Mouse (Mus musculus): ENCODE measurements around the gene Gm44511. TPM values are rescaled to one million over a fixed set of nuclear protein-coding genes. Genes with fewer than 3 reads are reported as not detected.
"Not testable (repeated sequence)": the region's sequence is repeated elsewhere in the genome, so short reads cannot be mapped to it uniquely, and the experiment has no call there.

The Gm44511 gene
- polyA plus RNA-seq, 1 experiment from 2014 or later: not detected

DNA sequence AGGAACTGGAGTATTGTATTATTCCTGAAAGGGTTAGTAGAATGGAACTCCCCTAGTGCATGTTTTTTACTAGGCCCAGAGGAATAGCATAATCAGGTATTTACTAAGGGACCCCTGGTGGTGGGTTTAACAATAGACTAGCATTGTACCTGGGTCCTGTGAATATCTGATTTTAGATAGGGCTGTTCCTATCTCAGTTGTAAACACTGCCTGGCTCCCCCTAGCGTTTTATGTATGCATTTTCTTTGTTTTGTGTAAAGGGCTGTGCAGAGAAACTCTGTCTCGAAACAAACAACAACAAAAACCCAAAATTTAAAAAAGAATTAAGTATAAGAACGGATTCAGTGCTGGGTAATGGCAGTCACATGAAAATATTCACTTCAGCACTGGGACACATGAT, 19.1 kb downstream of the Gm44511 start:
- H3K27ac ChIP-seq: no peak overlapping the region
- no peak for ATAC-seq (ENCODE audit: low FRiP score)
- H3K4me2 ChIP-seq: no peak overlapping the region
- no peak overlapping the region for H3K9ac ChIP-seq
- WGBS: 67% methylated on average over 3 of the region's 3 CpGs
- H3K4me1 ChIP-seq: no peaks in the 10 kb centered on the region
- no peak overlapping the region for H3K4me3 ChIP-seq (replicated peaks)
- H3K27me3 ChIP-seq: no peaks in the 10 kb centered on the region
- H3K36me3 ChIP-seq (replicated peaks): no peaks in the 10 kb centered on the region
- H3K9me3 ChIP-seq: no peaks in the 10 kb centered on the region

DNA sequence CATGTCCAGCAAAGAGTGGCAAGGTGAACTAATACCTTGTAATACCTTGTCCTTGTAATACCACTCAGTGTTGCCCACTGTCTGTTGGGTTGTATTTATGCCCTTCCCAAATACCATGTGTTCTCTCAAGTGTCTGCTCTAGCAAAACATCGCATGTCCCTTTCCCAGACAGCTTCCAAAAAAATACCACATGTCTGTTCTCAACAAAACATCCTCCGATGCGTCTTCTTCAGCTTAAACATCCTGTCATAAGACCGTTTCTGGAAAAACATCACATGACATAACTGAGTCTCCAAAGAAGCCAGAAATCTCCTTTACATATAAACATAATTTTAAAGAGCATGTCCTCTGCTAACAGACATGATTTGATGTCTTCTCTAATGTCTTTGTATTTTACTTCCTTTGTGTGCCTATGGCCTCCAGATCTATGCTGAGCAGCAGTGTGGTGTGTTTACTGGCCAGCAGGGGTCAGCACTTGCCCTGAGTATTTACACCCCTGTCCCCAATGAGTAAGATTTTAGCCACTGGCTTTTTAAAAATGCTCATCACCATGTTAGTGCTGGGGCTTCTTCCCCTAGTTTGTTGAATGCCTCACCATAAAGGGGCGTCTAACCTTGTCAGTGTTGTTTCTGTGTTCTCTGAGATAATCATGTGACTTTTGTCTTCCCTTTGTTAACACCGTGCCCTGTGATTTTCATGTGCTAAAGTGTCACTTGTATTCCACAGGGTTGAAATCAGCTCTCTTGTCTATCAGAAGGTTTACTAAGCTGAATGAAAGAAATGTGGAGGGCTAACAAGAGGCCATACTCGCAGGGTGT, 21.1 kb downstream of the Gm44511 start:
- 66% methylated on average over 7 of the region's 7 CpGs for WGBS
- ATAC-seq (ENCODE audit: low FRiP score): peak; percentile 39; the same call in 1 of the 2 replicates
- H3K9ac ChIP-seq; H3K4me2 ChIP-seq; H3K27ac ChIP-seq; H3K9me3 ChIP-seq; H3K4me1 ChIP-seq; H3K36me3 ChIP-seq (replicated peaks); H3K27me3 ChIP-seq; H3K4me3 ChIP-seq (replicated peaks): not testable (repeated sequence)

DNA sequence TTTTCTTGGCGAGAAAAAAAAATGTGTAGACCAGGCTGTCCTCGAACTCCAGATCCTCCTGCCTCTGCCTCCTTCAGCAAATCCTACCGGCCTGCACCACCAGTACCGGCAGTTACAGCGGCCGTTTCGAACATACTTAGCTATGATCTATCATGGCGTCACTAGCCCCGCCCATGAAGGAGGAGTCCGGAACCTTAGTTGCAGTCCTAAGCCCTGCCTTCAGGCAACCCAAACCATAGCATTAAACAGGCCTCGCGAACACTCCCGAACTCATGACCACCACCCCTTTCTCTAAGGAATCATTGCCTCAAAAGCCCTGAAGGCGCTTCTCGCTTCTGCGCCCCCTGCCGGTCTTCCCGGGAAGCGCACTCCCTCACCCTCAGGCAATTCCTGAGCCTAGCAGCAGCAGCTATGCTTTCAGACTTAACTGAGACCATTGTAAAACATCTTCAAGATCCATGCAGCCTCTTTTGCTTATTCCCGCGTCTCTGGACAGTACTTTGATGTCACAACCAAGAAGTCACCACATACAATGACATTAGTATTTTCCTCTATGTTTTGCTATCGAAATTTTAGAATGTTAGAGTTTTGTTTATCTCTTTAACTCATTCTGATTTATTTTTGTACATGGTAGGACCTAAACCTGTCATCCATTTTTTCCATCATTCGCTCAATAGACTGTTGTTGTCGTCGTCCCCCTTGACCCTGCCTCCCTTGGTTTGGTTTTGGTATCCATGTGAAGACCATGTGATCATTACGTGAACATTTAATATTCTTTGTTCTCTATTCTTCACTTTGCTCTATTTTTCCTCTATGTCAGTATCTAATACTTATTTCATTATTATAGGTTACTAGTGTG, 22.9 kb downstream of the Gm44511 start:
- Histone ChIP-seq H3K27me3 (no peaks in the 10 kb centered on the region), H3K27ac (peak overlapping the region; percentile 46; the same call in 1 of the 2 replicates), H3K9me3 (no peaks in the 10 kb centered on the region), H3K4me3 (replicated peaks) (peak overlapping the region; percentile 41), H3K4me1 (peaks cover 4% of the 10 kb centered on the region), H3K36me3 (replicated peaks) (no peaks in the 10 kb centered on the region), H3K4me2 (peak overlapping the region; percentile 50), H3K9ac (no peak overlapping the region; the same call in 1 of the 2 replicates)
- peak; percentile 91 for ATAC-seq (ENCODE audit: low FRiP score)
- 7% methylated on average over 26 of the region's 26 CpGs for WGBS

DNA sequence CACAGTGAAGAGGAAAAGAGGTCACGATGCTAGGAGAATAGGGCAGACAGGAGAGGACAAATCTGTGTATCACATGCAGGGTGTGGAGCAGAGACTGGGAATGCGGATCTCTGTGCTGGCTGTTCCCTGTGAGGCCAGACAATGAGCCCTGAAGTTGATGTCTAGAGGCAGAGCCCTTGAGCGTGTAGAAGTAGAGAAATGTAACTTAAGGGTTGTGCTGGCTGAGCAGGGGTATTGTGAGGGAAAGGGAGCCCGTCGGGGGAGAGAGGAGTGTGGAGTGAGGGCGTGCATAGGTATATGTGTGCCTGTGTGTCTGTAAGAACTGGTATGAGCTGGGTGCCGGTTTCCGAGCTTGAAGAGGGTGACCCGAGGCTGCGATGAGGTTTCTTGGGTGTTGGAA, 23.6 kb downstream of the Gm44511 start:
- peak overlapping the region; percentile 50 for H3K4me2 ChIP-seq
- H3K4me3 ChIP-seq (replicated peaks): peak overlapping the region; percentile 41
- H3K9me3 ChIP-seq: no peaks in the 10 kb centered on the region
- 5% methylated on average over 10 of the region's 10 CpGs for WGBS
- peak; percentile 24 for ATAC-seq (ENCODE audit: low FRiP score)
- H3K4me1 ChIP-seq: peaks cover 9% of the 10 kb centered on the region
- peak overlapping the region; percentile 30 for H3K9ac ChIP-seq
- peak overlapping the region; percentile 62 for H3K27ac ChIP-seq
- no peaks in the 10 kb centered on the region for H3K27me3 ChIP-seq
- H3K36me3 ChIP-seq (replicated peaks): no peaks in the 10 kb centered on the region

DNA sequence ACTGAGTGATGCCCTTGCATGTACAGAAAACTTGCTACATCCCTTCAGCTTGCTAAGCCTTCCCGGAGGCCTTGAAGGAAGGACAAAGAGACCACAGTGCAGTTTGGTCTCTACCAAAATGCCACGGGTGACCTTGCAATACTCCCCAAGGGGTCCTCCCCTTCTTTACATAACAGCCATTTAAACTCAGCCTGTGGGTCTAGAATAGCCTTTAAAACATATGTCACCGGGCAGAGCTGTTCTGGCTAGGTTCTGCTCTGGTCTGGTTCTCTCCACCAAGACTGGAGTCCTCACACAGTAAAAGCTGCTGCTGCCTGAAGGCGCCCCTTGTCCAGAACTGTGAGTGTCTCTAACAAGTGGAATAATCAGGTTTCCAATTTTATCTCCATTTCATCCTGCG, 25.4 kb downstream of the Gm44511 start:
- not testable (repeated sequence) for H3K4me2 ChIP-seq; H3K4me1 ChIP-seq; ATAC-seq (ENCODE audit: low FRiP score); H3K27me3 ChIP-seq; H3K9me3 ChIP-seq; H3K27ac ChIP-seq; H3K9ac ChIP-seq; H3K36me3 ChIP-seq (replicated peaks); H3K4me3 ChIP-seq (replicated peaks)
- 82% methylated on average over 5 of the region's 5 CpGs for WGBS

DNA sequence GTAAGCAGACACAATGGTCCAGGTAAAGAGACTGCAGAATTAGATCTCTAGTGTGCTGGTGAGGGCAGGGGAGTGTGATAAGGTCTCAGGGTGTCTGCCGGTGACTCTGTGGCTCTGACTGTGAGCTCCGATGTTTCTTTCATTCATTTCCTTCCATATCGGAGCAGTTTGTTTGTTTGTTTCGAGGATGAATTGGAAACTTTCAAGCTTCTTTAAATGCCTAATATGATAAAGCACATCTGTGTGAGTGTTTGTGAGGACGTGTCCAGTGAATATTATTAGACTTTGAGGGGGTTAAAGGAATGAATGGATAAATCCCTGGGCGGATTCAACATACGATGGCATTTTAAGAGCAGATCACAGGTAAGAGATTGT, 26.2 kb downstream of the Gm44511 start:
- ATAC-seq (ENCODE audit: low FRiP score): no peak
- 19% methylated on average over 7 of the region's 7 CpGs for WGBS
- Histone ChIP-seq H3K36me3 (replicated peaks) (no peaks in the 10 kb centered on the region), H3K4me2 (peak overlapping the region; percentile 52), H3K27ac (peak overlapping the region; percentile 77; the same call in 1 of the 2 replicates), H3K9ac (peak overlapping the region; percentile 61), H3K4me3 (replicated peaks) (peak overlapping the region; percentile 57), H3K9me3 (no peaks in the 10 kb centered on the region), H3K27me3 (no peaks in the 10 kb centered on the region), H3K4me1 (peaks cover 9% of the 10 kb centered on the region)

DNA sequence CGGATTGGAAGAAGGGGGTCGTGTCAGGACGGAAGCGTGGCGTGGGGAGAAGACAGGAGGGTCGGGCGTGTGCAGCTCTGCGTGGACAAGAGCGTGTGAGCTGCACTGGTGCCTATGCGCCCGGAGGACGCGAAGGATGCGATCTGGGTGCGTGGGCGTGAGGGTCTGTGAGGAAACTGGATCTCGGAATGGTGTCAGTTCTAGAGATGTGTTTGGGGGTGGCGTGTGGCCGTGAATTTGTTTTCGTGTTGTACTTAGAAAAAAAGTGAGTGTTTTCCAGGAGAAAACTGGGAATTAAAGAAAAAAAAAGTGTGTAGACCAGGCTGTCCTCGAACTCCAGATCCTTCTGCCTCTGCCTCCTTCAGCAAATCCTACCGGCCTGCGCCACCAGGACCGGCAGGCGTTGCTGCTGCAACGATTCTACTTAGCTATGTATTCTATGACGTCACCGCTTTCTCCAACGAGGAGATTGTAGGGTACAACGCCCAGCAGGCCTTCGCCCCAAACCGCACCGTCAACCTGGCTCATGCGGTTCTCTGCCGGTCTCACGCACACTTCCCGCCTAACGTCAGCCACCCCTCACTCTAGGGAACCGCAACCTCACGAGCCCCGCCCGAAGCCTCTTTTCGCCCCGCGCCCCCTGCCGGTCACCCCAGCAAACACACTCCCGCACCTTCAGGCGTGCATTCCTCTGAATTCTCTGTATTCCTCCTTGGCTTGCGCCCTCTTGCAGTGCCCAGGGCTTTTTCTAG, 26.8 kb downstream of the Gm44511 start:
- Histone ChIP-seq H3K4me3 (replicated peaks) (peak overlapping the region; percentile 57), H3K4me2 (peak overlapping the region; percentile 59), H3K9ac (peak overlapping the region; percentile 61), H3K27ac (peak overlapping the region; percentile 77)
- not testable (repeated sequence) for H3K9me3 ChIP-seq; H3K36me3 ChIP-seq (replicated peaks); H3K4me1 ChIP-seq; H3K27me3 ChIP-seq
- under 1% methylated on average over 49 of the region's 49 CpGs for WGBS
- ATAC-seq (ENCODE audit: low FRiP score): peak; percentile 83

DNA sequence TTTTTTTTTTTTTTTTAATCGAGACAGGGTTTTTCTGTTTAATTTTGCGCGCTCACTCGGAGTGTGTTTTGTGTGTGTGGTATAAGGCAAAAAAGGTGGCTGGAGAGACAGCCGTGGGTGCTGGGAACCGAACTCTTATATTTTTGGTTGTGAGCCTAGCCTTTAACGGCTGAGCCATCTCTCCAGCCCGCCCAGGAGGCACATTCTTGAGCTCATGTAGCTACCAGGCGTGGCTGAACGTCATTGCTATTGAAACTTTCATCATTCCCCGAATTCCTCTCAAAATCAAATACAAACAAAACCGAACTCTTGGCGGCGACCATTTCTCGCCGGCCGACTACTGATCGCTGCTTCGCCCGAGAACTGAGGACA, 27.4 kb downstream of the Gm44511 start:
- H3K4me1 ChIP-seq; H3K36me3 ChIP-seq (replicated peaks); H3K27me3 ChIP-seq; H3K9me3 ChIP-seq: not testable (repeated sequence)
- Histone ChIP-seq H3K4me2 (peak overlapping the region; percentile 59), H3K9ac (peak overlapping the region; percentile 61), H3K4me3 (replicated peaks) (peak overlapping the region; percentile 57), H3K27ac (peak overlapping the region; percentile 77)
- ATAC-seq (ENCODE audit: low FRiP score): peak; percentile 28
- WGBS: under 1% methylated on average over 20 of the region's 20 CpGs

DNA sequence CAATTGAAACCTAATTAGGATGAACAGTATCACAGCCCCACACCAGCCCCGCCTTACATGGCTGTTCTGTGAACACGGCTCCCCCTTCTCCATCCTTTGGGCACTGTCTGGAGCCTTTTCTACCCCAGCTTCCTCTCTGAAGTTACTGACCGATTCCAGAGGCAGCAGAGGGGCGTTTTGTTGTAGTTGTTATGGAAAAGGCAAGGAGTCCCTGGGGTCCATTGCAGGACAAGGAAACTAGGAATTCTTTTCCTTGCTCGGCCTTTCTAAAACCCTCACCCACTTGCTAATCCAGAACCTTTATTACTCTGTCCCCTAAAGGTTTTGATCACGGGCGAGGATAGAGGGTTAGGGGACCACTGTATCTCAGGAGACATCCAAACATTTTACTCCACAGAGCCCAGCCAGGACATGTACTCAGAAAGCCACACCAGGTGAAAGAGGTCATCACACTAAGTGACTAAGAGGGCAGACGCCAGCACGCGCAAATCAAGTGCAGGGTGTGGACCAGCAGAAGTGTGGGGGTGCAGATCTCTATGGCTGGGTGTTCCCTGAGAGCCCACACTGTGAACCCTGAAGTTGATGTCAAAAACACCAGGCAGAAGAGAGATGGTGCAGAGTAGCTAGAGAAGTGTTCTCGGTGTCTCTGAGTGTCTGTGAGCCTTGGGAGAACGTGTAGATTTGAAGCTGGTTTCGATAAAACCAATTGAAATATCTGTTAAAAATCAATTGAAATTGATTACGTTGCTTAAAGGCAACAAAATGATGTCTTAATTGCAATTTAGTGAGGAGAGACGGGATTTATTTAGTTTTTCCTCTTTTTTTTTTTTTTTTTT, 28.0 kb downstream of the Gm44511 start:
- no peak overlapping the region for H3K27ac ChIP-seq
- 13% methylated on average over 15 of the region's 15 CpGs for WGBS
- no peak for ATAC-seq (ENCODE audit: low FRiP score)

DNA sequence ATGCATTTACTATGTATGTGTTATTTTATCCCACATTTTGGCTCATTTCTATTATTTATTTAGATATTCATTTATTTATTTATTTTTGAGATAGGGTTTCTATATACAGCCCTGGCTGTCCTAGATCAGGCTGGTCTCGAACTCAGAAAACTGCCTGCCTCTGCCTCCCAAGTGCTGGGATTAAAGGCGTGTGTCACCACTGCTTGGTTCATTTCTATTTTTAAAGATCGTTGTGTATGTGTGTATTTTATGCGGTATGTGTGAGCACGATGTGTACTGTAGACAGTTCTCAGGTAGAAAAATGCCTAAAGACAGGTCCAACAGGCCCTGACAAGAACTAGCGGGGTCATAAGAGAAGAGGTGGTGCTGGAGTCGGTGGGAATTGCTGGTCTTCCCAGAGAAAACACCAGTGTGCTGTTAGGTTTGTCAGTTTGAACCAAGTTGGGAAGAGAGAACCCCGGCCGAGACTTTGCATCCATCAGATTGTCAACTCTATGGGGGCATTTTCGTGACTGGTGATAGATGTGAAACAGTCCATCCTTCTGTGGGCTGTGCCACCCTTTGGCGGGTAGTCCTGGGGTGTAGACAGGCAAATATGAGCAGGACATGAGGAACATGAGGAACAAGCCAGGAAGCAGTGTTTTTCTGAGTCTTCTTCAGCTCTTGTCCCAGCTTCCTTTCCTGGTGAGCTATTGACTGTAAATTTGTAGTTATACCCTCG, 28.8 kb downstream of the Gm44511 start:
- Histone ChIP-seq H3K36me3 (replicated peaks) (no peaks in the 10 kb centered on the region), H3K9me3 (no peaks in the 10 kb centered on the region), H3K27ac (no peak overlapping the region), H3K9ac (no peak overlapping the region), H3K4me3 (replicated peaks) (peak overlapping the region; percentile 57), H3K4me2 (peak overlapping the region; percentile 59), H3K4me1 (peaks cover 9% of the 10 kb centered on the region), H3K27me3 (no peaks in the 10 kb centered on the region)
- ATAC-seq (ENCODE audit: low FRiP score): no peak
- 76% methylated on average over 12 of the region's 12 CpGs for WGBS

More for the DNA sequence above, 28.0 kb downstream of the Gm44511 start:
- Histone ChIP-seq H3K4me2 (peak overlapping the region; percentile 59), H3K4me1 (peaks cover 9% of the 10 kb centered on the region), H3K36me3 (replicated peaks) (no peaks in the 10 kb centered on the region), H3K27me3 (no peaks in the 10 kb centered on the region), H3K9ac (peak overlapping the region; percentile 50), H3K4me3 (replicated peaks) (peak overlapping the region; percentile 57), H3K9me3 (no peaks in the 10 kb centered on the region)

DNA sequence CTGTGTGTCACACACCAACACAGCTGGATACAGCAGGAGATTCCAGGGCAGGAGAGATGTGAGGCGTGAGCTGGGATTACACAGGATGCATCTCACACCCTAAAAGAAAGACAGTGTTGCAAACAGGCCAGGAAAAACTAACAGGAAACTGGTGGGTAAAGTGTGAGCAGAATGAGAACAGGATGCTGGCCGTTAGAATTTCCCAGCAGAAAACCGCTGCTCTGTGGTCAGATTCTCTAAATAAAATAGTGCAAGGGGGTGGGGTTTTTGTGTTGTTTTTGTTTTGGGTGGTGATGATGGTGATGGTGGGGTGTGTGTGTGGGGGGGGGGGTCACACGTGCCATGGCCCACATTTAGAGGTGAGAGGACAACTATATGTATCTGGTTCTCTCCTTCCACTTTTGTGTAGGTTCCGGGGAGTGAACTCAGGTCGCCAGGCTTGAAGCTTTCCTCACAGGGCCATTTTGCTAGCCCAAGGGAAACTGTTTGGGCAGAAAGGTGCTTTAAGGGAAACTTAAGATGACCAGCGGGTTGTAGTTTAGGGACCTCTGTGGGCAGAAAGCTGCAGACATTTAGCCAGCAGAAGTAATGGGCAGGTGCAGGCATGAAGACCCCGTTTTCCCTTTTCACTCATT, 29.7 kb downstream of the Gm44511 start:
- Histone ChIP-seq H3K9me3 (no peaks in the 10 kb centered on the region), H3K27me3 (no peaks in the 10 kb centered on the region), H3K4me1 (peaks cover 9% of the 10 kb centered on the region), H3K27ac (no peak overlapping the region), H3K9ac (no peak overlapping the region), H3K4me2 (no peak overlapping the region), H3K36me3 (replicated peaks) (no peaks in the 10 kb centered on the region), H3K4me3 (replicated peaks) (no peak overlapping the region)
- 81% methylated on average over 8 of the region's 8 CpGs for WGBS
- no peak for ATAC-seq (ENCODE audit: low FRiP score)
